Mouse (Mus musculus): Measurements from ENCODE around the gene Gm20518.
A peak's percentile ranks its signal among the peaks of the same experiment; 100 is the strongest.

Gm20518 gene

DNA sequence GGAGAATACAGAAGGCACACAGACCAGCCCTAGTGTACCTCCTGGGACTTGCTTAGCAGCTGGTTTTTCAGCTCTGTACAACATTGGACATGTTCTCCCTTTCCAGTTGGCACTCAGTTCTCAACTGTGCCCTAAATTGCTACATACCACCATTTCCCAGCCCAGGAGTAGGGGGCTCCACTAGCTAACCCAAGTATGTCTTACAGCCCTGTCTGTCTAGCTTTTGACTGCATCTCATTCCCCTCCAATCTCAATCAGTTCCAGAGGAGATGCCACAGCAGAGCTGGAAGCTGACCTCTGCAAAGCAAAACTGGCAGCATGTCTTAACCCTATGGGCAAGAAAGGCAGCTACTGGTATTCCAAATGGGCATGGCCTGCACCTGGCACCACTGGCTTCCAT is 4.6 kb upstream of the Gm20518 start:
- DNase-seq (ENCODE audit: low read depth, low spot score): no peak

DNA sequence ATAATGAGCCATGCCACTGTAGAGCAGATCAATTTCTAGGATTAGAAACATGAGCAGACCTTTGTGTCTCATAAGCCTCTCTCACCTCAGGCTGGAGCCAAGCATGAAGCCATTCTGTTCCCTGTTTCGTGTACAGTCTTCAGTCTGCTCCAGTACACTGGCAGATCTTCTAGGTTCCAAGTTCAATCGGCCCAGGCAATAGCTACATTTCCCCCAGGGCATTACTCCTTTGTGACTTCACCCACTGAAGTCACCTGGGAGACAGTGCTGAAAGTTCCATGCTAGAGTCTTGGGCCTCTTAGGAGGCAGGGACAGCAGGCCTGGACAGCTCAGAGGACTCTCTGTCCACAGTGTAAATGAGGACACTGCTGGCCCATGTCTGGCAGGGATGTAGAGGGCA is 2.5 kb upstream of the Gm20518 start, which contains the start of gene Tssk1:
TSS of gene Tssk1 (plus strand) at position 301 of the 400 bp plus-strand sequence.
- no peak for DNase-seq (ENCODE audit: low read depth, low spot score)

DNA sequence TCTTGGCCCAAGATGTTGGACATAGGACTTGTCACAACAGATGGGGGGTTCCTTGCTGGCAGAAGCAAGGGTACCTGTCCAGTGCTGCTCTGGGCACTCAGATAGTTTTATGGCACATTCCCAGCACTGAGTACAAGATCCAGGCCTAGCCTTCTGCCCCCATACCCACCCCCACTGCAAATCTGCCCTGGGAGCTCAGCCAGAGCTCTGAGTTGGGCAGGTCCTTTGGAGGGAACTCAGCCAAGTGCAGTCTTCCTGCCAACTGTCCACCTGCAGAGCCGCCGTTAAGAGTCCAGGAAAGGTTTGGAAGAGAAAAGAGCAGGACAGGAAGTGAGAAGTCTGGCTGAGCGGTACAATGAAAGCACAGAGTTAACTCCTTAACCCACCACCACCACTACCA is 1.1 kb upstream of the Gm20518 start:
- no peak for DNase-seq (ENCODE audit: low read depth, low spot score)

- no peak for DNase-seq (ENCODE audit: low read depth, low spot score)
Observed at GRCm38 (mm10) chr16:17890917-17891566, 429 bp downstream of the Gm20518 start.

DNA sequence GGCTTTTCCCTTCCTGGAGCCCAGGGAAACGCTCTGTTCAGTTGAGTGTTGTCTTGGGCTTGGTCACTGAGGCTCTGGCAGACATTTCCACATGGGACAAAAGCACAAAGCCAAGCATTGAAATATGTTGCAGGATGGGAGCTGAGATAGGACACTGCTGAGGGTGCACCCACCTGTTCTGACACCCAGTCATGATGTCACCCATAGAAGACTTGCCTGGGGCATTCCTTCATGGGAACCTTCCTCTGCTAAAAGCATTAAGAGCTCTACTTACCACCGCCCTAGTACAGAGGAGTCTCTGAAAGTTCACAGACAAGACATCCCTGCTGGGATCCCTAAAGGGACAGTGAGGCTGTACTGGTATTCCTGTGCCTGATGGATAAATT is 1.1 kb downstream of the Gm20518 start:
- DNase-seq (ENCODE audit: low read depth, low spot score): no peak

- no peak for DNase-seq (ENCODE audit: low read depth, low spot score)
Observed at GRCm38 (mm10) chr16:17889689-17890341, 1.7 kb downstream of the Gm20518 start.

DNA sequence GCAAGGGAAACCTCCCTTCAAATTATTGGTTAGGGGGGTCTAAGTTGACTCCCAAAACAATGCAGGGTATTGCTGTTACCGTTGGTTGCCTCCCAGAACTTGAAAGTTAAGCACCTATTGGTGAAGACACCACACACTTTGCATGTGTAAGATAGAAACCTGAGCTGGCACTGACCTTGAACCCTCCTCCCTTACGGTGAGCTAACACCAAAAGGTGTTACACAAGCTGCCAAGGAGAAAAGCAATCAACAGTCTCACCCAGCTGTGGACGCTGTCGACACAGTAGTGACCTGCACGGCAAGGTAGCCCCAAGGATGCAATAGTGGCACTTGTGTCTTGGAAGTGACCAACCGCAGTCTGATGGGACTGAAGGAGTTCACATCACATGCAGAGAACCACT is 7.4 kb downstream of the Gm20518 start:
- no peak for DNase-seq (ENCODE audit: low read depth, low spot score)

GRCm38 (mm10) chr16:17882196-17882595 is 9.3 kb downstream of the Gm20518 start:
- no peak for DNase-seq (ENCODE audit: low read depth, low spot score)

- DNase-seq (ENCODE audit: low read depth, low spot score): no peak
Observed at GRCm38 (mm10) chr16:17879571-17879970, 11.9 kb downstream of the Gm20518 start.

- DNase-seq (ENCODE audit: low read depth, low spot score): no peak
Observed at GRCm38 (mm10) chr16:17876096-17876495, 15.4 kb downstream of the Gm20518 start.

DNA sequence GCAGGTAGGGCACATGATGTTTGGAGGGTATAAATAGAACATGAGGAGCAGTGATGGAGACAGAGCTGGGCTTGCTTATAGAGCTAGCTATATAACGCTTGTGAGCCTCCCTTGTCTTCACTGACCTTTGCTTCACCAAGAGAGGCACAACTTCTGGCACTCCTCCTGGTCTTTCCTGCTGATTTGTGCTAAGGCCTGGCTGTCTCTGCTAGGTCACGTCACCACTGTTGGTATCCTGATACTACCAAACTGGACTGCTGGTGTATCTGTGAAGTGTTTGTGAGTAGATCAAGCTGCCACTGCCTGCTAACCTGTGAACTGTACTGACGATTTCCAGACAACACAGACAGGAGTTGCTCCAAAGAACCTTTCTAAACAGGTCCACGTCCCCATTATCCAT is 16.3 kb downstream of the Gm20518 start:
- no peak for DNase-seq (ENCODE audit: low read depth, low spot score)

- no peak for DNase-seq (ENCODE audit: low read depth, low spot score)
Observed at GRCm38 (mm10) chr16:17872995-17873394, 18.5 kb downstream of the Gm20518 start.

DNA sequence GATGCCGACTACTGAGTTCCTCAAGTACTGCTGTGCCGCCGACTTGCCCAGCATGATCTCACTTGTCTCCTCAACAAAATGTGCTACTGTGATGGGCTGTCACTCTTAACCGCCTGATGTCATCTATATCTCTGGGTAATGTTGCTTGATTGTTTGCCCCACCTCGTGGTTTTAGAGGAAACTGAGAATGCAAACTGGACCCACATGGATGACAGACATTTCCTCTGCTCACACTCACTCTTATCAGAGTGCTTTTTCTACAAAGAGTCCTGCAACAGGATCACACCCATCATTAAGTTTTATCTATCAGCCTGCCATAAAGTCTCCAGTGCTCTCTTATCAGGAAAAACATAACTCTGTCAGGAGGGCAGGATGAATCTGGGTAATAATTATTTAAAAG is 20.2 kb downstream of the Gm20518 start:
- no peak for DNase-seq (ENCODE audit: low read depth, low spot score)

- no peak for DNase-seq (ENCODE audit: low read depth, low spot score)
Observed at GRCm38 (mm10) chr16:17865770-17866169, 25.7 kb downstream of the Gm20518 start.

GRCm38 (mm10) chr16:17865293-17865692 is 26.2 kb downstream of the Gm20518 start:
- DNase-seq (ENCODE audit: low read depth, low spot score): no peak

DNA sequence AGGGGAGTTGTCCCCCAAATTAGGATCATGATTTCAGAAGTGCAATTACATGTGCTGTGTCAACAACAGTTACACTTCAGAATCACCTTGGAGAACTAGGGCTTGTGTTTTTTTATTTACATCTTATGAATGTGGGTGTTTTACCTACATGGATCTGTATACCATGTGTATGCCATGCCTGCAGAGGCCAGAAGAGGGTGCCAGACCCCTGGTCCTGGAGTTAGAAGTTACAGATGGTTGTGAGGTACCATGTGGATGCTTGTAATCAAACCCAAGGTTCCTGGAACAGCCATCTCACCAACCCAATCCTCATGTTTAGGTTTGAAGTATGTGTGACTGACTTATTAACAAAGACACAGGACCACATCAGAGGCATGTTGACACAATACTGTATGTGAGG is 32.9 kb downstream of the Gm20518 start:
- no peak for DNase-seq (ENCODE audit: low read depth, low spot score)

DNA sequence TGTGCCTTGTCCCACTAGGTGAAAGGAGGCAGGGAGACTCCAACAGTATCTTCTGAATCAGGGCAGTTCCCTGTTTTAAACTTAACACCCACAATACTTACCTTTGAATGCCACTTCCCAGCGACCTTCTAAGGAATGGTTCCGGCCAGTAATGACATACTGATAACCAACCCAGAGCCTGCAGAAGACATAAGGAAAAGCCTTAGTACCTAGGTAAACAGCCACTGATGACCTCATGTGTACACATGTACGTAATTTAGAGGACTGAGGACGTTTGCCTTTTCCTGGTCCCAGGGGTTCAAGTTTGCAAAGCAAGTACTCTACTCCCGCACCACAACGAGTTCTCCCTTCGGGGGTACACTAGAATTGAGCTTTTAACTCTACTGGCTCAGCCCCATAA is 34.3 kb downstream of the Gm20518 start:
- DNase-seq (ENCODE audit: low read depth, low spot score): no peak

- DNase-seq (ENCODE audit: low read depth, low spot score): no peak
Observed at GRCm38 (mm10) chr16:17853263-17853662, 38.2 kb downstream of the Gm20518 start.

DNA sequence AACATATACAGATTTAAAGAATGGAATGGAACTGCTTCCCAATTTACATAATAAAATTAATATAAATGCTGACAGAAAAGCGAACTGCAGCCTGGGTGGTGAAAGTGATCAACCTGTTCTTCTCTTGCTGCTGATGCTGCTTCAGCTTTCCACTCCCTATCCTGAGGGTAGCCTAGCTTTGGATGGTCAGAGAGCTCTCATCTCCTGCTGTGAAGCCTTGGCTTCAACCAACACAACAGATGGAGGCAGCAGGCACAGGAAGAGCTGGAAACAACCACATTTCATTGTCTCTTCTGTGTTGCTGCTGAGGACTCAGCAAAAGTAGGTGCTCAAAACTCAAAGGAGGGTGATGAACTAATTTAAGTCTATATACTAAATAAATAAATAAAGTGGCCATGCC is 39.6 kb downstream of the Gm20518 start:
- no peak for DNase-seq (ENCODE audit: low read depth, low spot score)

DNA sequence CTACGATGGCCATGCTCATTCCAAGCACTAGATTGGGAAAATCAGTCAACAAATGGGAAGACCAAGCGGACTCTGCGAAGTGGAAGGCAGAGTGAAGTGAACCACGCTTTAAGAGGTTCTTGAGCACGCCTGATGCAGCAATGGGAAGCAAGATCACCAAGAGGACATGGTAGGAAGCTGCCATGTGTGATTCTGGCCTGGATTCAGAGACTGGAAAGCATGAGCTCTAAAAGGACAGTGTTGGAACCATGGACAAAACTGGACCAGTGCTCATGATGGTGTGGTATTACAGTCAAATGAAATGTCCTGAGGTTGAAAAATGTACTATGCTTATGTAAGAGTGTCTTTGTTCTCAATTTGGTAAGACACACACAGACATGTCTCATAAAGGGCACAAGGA is 40.1 kb downstream of the Gm20518 start:
- no peak for DNase-seq (ENCODE audit: low read depth, low spot score)

- DNase-seq (ENCODE audit: low read depth, low spot score): no peak
Observed at GRCm38 (mm10) chr16:17849486-17849885, 42.0 kb downstream of the Gm20518 start.

DNA sequence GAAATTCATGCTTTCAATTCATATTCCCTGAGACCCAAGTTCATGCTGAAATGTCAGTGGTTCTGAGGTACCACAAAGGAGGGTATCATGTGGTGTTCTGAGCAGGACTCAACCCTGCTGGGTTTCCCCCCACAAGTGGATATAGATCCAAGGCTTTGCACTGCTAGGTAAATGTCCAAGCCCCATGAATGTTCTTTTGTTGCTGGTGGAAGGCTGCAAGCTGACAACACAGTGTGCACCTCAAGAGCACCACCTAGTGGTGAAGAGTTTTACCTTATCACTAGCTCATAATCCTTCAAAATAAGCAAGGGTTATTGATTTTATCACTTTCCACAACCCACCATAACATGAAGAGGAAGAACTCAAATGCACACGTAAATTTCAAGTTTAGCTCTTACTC is 42.5 kb downstream of the Gm20518 start:
- peak; percentile 59 for DNase-seq (ENCODE audit: low read depth, low spot score)

GRCm38 (mm10) chr16:17848431-17848830 is 43.0 kb downstream of the Gm20518 start:
- no peak for DNase-seq (ENCODE audit: low read depth, low spot score)
